Mouse (Mus musculus): ENCODE measurements around the gene Rps6kb1. TPM values are rescaled to one million over a fixed set of nuclear protein-coding genes. Genes with fewer than 3 reads are reported as not detected.

The Rps6kb1 gene
- polyA plus RNA-seq (2015; fragmentation: Nextera tagmentation; extraction: Ambion mirVana): 30.5 and 34.4 TPM in 2 replicates

GRCm38 (mm10) chr11:86544639-86545299 lies at the start of gene Rps6kb1, which contains the start of gene Tubd1:
Gene Rps6kb1, minus strand, starts transcription at chr11:86544805.
Gene Tubd1, plus strand, starts transcription at chr11:86544991.
- Histone ChIP-seq H3K4me2 (peak within 1 kb of the TSS; percentile 73), H3K27ac (peak within 1 kb of the TSS; percentile 90), H3K9ac (peak within 1 kb of the TSS; percentile 97), H3K9me3 (replicated peaks) (no peaks in the 10 kb centered on the region), H3K4me3 (replicated peaks) (peak within 1 kb of the TSS; percentile 91), H3K27me3 (no peaks in the 10 kb centered on the region), H3K4me1 (replicated peaks) (peaks cover 43% of the 10 kb centered on the region), H3K36me3 (peaks cover 16% of the 10 kb centered on the region)
- ATAC-seq (ENCODE audit: low read depth): peak; percentile 96
- under 1% methylated on average over 43 of the region's 43 CpGs for WGBS (ENCODE audit: insufficient replicate concordance)
- peak; percentile 99 for DNase-seq

DNA sequence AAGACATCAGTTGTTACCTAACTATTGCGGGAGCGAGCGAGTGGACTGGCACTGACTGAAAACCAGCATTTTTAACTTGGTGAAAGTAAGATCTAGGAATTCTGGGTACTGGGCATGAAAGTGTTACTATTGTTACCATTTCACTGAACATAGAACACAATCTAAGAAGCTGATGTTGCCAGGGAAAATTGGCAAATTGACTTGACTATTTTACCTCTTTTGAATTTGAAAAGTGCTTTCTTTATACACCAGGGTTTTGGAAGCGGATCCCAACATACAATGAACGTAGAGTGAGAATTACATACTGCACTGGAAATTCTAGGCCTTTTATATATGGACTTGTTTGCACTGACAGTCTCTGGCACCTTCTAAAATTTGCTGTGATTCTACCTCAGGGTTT lies 48.8 kb upstream of the Rps6kb1 start:
- H3K27me3 ChIP-seq: no peaks in the 10 kb centered on the region
- 50% methylated on average over 5 of the region's 5 CpGs for WGBS (ENCODE audit: insufficient replicate concordance)
- H3K4me2 ChIP-seq: peak overlapping the region; percentile 17; the same call in 1 of the 2 replicates
- peak overlapping the region; percentile 67 for H3K27ac ChIP-seq
- H3K4me1 ChIP-seq (replicated peaks): peaks cover 50% of the 10 kb centered on the region
- H3K9ac ChIP-seq: 0 out of 2 replicates have a peak overlapping the region, but pooled peaks have one; percentile 17
- H3K4me3 ChIP-seq (replicated peaks): no peak overlapping the region
- ATAC-seq (ENCODE audit: low read depth): no peak
- no peaks in the 10 kb centered on the region for H3K9me3 ChIP-seq (replicated peaks)
- 0 out of 2 replicates have a peak, but pooled peaks cover 9% of the 10 kb centered on the region for H3K36me3 ChIP-seq
- no peak for DNase-seq

DNA sequence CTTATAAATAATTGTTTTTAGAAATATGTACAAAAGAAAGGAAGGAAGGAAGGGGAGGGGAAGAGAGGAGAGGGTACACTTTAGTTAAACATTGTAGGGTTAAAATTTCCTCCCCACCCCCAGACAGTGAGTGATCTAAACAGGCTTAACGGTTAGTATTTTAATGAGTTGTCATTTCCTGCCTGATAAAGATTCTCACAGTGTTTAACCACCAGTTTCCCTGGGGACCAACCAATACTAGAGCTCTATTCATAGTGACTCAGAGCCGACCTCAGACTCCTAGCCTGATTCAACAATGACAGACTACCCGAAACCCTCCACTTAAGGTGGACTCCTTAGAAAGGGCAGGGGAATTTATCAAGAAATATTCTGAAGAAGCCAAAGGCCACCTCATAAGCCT lies 48.4 kb upstream of the Rps6kb1 start:
- Histone ChIP-seq H3K27me3 (no peaks in the 10 kb centered on the region), H3K9ac (0 out of 2 replicates have a peak overlapping the region, but pooled peaks have one; percentile 17), H3K4me2 (peak overlapping the region; percentile 17; the same call in 1 of the 2 replicates), H3K4me1 (replicated peaks) (peaks cover 54% of the 10 kb centered on the region), H3K4me3 (replicated peaks) (no peak overlapping the region), H3K36me3 (0 out of 2 replicates have a peak, but pooled peaks cover 9% of the 10 kb centered on the region), H3K9me3 (replicated peaks) (no peaks in the 10 kb centered on the region), H3K27ac (peak overlapping the region; percentile 67)
- WGBS (ENCODE audit: insufficient replicate concordance): 5% methylated on average over 3 of the region's 3 CpGs
- DNase-seq (no peak), ATAC-seq (ENCODE audit: low read depth) (peak; percentile 80)

- H3K27ac ChIP-seq: peak overlapping the region; percentile 67
- ATAC-seq (ENCODE audit: low read depth): no peak
Measured at GRCm38 (mm10) chr11:86591931-86592616, 47.5 kb upstream of the Rps6kb1 start.

GRCm38 (mm10) chr11:86591301-86591845 lies 46.8 kb upstream of the Rps6kb1 start:
- DNase-seq (no peak), ATAC-seq (ENCODE audit: low read depth) (no peak)
- no peak overlapping the region for H3K9ac ChIP-seq
- no peak overlapping the region for H3K4me2 ChIP-seq
- H3K4me3 ChIP-seq (replicated peaks): no peak overlapping the region
- peaks cover 70% of the 10 kb centered on the region for H3K4me1 ChIP-seq (replicated peaks)
- H3K27me3 ChIP-seq: no peaks in the 10 kb centered on the region
- H3K36me3 ChIP-seq: 0 out of 2 replicates have a peak, but pooled peaks cover 9% of the 10 kb centered on the region
- peak overlapping the region; percentile 67 for H3K27ac ChIP-seq
- no peaks in the 10 kb centered on the region for H3K9me3 ChIP-seq (replicated peaks)
- 60% methylated on average over 4 of the region's 4 CpGs for WGBS (ENCODE audit: insufficient replicate concordance)

More at GRCm38 (mm10) chr11:86591931-86592616, 47.5 kb upstream of the Rps6kb1 start:
- 60% methylated on average over 2 of the region's 2 CpGs for whole genome bisulfite sequencing (ENCODE audit: insufficient replicate concordance)
- H3K36me3 ChIP-seq: 0 out of 2 replicates have a peak, but pooled peaks cover 9% of the 10 kb centered on the region
- H3K4me3 ChIP-seq (replicated peaks): no peak overlapping the region
- H3K4me1 ChIP-seq (replicated peaks): peaks cover 63% of the 10 kb centered on the region
- DNase-seq: no peak
- no peaks in the 10 kb centered on the region for H3K27me3 ChIP-seq
- H3K9me3 ChIP-seq (replicated peaks): no peaks in the 10 kb centered on the region
- no peak overlapping the region for H3K4me2 ChIP-seq
- H3K9ac ChIP-seq: peak overlapping the region; percentile 18; the same call in 1 of the 2 replicates

DNA sequence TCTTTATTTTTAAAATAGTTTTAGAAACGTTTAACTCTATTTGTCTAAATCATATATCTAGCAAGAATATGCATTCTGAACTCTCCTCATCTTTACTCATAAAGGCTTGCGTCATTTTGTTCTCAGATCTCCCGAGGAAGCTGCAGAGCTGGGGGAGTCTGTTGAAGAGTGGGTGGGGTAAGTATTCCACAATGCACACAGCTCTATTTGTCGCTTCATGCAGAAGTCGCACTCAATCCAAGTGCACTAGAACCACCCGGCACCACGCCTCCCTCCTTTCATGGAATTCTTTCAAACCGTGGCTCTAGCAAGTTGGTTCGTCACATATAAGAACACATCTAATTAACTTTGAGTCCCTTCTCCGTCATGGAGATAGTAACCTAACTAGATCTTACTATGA lies 46.0 kb upstream of the Rps6kb1 start:
- Histone ChIP-seq H3K4me2 (no peak overlapping the region), H3K36me3 (0 out of 2 replicates have a peak, but pooled peaks cover 5% of the 10 kb centered on the region), H3K4me3 (replicated peaks) (no peak overlapping the region), H3K9me3 (replicated peaks) (no peaks in the 10 kb centered on the region), H3K27ac (no peak overlapping the region), H3K4me1 (replicated peaks) (peaks cover 71% of the 10 kb centered on the region), H3K27me3 (no peaks in the 10 kb centered on the region), H3K9ac (no peak overlapping the region)
- DNase-seq: no peak
- no peak for ATAC-seq (ENCODE audit: low read depth)
- 80% methylated on average over 10 of the region's 10 CpGs for WGBS (ENCODE audit: insufficient replicate concordance)

GRCm38 (mm10) chr11:86590066-86590465 lies 45.5 kb upstream of the Rps6kb1 start:
- peaks cover 72% of the 10 kb centered on the region for H3K4me1 ChIP-seq (replicated peaks)
- H3K36me3 ChIP-seq: 0 out of 2 replicates have a peak, but pooled peaks cover 7% of the 10 kb centered on the region

GRCm38 (mm10) chr11:86588583-86589298 lies 44.1 kb upstream of the Rps6kb1 start:
- Histone ChIP-seq H3K4me1 (replicated peaks) (peaks cover 74% of the 10 kb centered on the region), H3K9ac (no peak overlapping the region), H3K4me2 (no peak overlapping the region), H3K36me3 (peaks cover 12% of the 10 kb centered on the region; the same call in 1 of the 2 replicates), H3K27me3 (no peaks in the 10 kb centered on the region), H3K27ac (no peak overlapping the region; the same call in 1 of the 2 replicates), H3K9me3 (replicated peaks) (no peaks in the 10 kb centered on the region), H3K4me3 (replicated peaks) (no peak overlapping the region)
- WGBS (ENCODE audit: insufficient replicate concordance): 74% methylated on average over 4 of the region's 4 CpGs
- DNase-seq (no peak), ATAC-seq (ENCODE audit: low read depth) (no peak)

More at GRCm38 (mm10) chr11:86590066-86590465, 45.5 kb upstream of the Rps6kb1 start:
- Histone ChIP-seq H3K9ac (no peak overlapping the region), H3K27me3 (no peaks in the 10 kb centered on the region), H3K4me3 (replicated peaks) (no peak overlapping the region), H3K27ac (no peak overlapping the region), H3K4me2 (no peak overlapping the region), H3K9me3 (replicated peaks) (no peaks in the 10 kb centered on the region)
- ATAC-seq (ENCODE audit: low read depth) (no peak), DNase-seq (no peak)
- 76% methylated on average over 4 of the region's 4 CpGs for WGBS (ENCODE audit: insufficient replicate concordance)

GRCm38 (mm10) chr11:86587830-86588229 lies 43.2 kb upstream of the Rps6kb1 start:
- H3K9ac ChIP-seq: peak overlapping the region; percentile 77
- WGBS (ENCODE audit: insufficient replicate concordance): 22% methylated on average over 7 of the region's 7 CpGs
- no peaks in the 10 kb centered on the region for H3K27me3 ChIP-seq
- peaks cover 74% of the 10 kb centered on the region for H3K4me1 ChIP-seq (replicated peaks)
- peak overlapping the region; percentile 59 for H3K4me3 ChIP-seq (replicated peaks)
- H3K9me3 ChIP-seq (replicated peaks): no peaks in the 10 kb centered on the region
- ATAC-seq (ENCODE audit: low read depth) (no peak), DNase-seq (no peak)
- peak overlapping the region; percentile 86 for H3K27ac ChIP-seq
- H3K36me3 ChIP-seq: peaks cover 14% of the 10 kb centered on the region; the same call in 1 of the 2 replicates
- H3K4me2 ChIP-seq: peak overlapping the region; percentile 66

GRCm38 (mm10) chr11:86586868-86587792 lies 42.5 kb upstream of the Rps6kb1 start:
- Histone ChIP-seq H3K27me3 (no peaks in the 10 kb centered on the region), H3K4me2 (peak overlapping the region; percentile 66), H3K4me1 (replicated peaks) (peaks cover 74% of the 10 kb centered on the region), H3K9ac (peak overlapping the region; percentile 77), H3K4me3 (replicated peaks) (peak overlapping the region; percentile 59), H3K27ac (peak overlapping the region; percentile 86), H3K36me3 (peaks cover 16% of the 10 kb centered on the region; the same call in 1 of the 2 replicates), H3K9me3 (replicated peaks) (no peaks in the 10 kb centered on the region)
- 2% methylated on average over 15 of the region's 15 CpGs for WGBS (ENCODE audit: insufficient replicate concordance)
- peak; percentile 56 for DNase-seq
- peak; percentile 86 for ATAC-seq (ENCODE audit: low read depth)

Data from liver, embryonic 13.5 days (tissue).